Mouse (Mus musculus) ES-Bruce4 (cell line): ENCODE results near the gene Cpxm1.

Source experiments
- CTCF ChIP-seq: IDR thresholded peaks from one replicate; pipeline ENCODE4 v1.8.1; 2011; ENCODE audit warnings: low read depth, low read length
- EP300 ChIP-seq: IDR thresholded peaks from 2 replicates; pipeline ENCODE4 v1.6.1; 2011; ENCODE audit warnings: low read depth, low read length; ENCODE audit not compliant: insufficient read depth
- POLR2A ChIP-seq: IDR thresholded peaks from one replicate; pipeline ENCODE4 v1.8.1; 2011; ENCODE audit warnings: low read length; ENCODE audit not compliant: insufficient read depth

- no peak for TF ChIP-seq CTCF
- no peak for TF ChIP-seq EP300
- TF ChIP-seq POLR2A: no peak
Observed at GRCm38 (mm10) chr2:130357551-130357950, 39.8 kb downstream of the Cpxm1 start.
